Mouse (Mus musculus): ENCODE data around the gene Nck2. TPM values are rescaled to one million over a fixed set of nuclear protein-coding genes. Genes with fewer than 3 reads are reported as not detected.

Gene Nck2
- polyA plus RNA-seq, 1 experiment from 2014 or later = 24.6 TPM

DNA sequence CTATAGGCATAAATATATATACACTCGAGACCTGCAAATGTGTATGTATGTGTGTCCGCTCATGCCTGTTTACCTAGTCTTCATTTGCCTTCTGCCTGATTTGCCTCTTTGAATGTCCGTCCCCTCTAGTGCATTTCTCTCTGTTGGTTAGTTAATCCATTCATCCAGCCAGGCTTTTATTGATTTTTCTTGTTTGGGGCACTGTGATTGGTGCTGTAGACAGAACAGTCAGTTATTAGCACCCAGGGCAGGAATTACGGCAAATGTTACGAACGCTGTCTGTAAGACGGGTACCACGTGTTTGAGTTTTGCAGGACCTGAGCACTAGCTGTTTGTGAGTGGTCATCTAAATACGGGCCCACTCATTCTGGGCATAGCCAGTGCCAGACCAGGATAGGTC lies 40.8 kb downstream of the Nck2 start:
- H3K4me2 ChIP-seq = no peak overlapping the region
- no peaks in the 10 kb centered on the region for H3K36me3 ChIP-seq (ENCODE audit: control insufficient read depth, insufficient read depth, low read length)
- H3K9me3 ChIP-seq (replicated peaks; ENCODE audit: control insufficient read depth, low read length) = no peaks in the 10 kb centered on the region
- H3K4me3 ChIP-seq (ENCODE audit: low read depth, low read length) = no peak overlapping the region
- no peak overlapping the region for H3K27ac ChIP-seq (ENCODE audit: low read depth, low read length)
- peaks cover 11% of the 10 kb centered on the region; the same call in 1 of the 2 replicates for H3K4me1 ChIP-seq (ENCODE audit: control insufficient read depth, insufficient read depth, low read length)
- H3K9ac ChIP-seq (ENCODE audit: low read depth, low read length) = no peak overlapping the region
- no peaks in the 10 kb centered on the region for H3K27me3 ChIP-seq (ENCODE audit: control insufficient read depth, insufficient read depth, low read length)
- WGBS (ENCODE audit: insufficient replicate concordance) = 93% methylated on average over 9 of the region's 9 CpGs
- ATAC-seq (replicated peaks; ENCODE audit: insufficient number of reproducible peaks, low FRiP score, low TSS enrichment) = no peak

DNA sequence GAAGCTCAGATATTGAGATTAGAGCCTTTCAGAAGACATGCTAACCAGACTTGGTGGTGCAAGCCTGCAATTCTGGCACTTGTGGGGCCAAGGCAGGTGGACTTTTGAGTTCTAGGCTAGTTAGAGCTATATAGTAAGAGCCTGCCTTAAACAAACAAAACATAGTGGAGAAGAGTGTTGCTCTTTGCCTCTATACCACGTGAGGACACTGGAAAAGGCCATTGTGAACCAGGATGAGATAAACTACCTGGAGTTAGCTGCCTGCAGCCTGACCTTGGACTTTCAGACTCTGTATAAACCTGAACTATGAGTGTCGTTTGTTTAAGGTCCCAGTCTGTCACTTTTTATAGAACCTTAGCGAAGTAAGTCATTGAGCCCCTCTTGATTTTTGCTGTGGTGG lies 42.1 kb downstream of the Nck2 start:
- H3K4me1 ChIP-seq (ENCODE audit: control insufficient read depth, insufficient read depth, low read length) = peaks cover 11% of the 10 kb centered on the region; the same call in 1 of the 2 replicates
- no peaks in the 10 kb centered on the region for H3K36me3 ChIP-seq (ENCODE audit: control insufficient read depth, insufficient read depth, low read length)
- H3K27me3 ChIP-seq (ENCODE audit: control insufficient read depth, insufficient read depth, low read length) = no peaks in the 10 kb centered on the region
- ATAC-seq (replicated peaks; ENCODE audit: insufficient number of reproducible peaks, low FRiP score, low TSS enrichment) = no peak
- H3K9me3 ChIP-seq (replicated peaks; ENCODE audit: control insufficient read depth, low read length) = no peaks in the 10 kb centered on the region
- WGBS (ENCODE audit: insufficient replicate concordance) = 69% methylated on average over 3 of the region's 3 CpGs
- no peak overlapping the region for H3K4me3 ChIP-seq (ENCODE audit: low read depth, low read length)
- no peak overlapping the region for H3K4me2 ChIP-seq
- H3K9ac ChIP-seq (ENCODE audit: low read depth, low read length) = no peak overlapping the region
- no peak overlapping the region for H3K27ac ChIP-seq (ENCODE audit: low read depth, low read length)

GRCm38 (mm10) chr1:43486956-43487722 lies 42.8 kb downstream of the Nck2 start:
- no peaks in the 10 kb centered on the region for H3K36me3 ChIP-seq (ENCODE audit: control insufficient read depth, insufficient read depth, low read length)
- H3K27ac ChIP-seq (ENCODE audit: low read depth, low read length) = no peak overlapping the region
- no peaks in the 10 kb centered on the region for H3K9me3 ChIP-seq (replicated peaks; ENCODE audit: control insufficient read depth, low read length)
- no peak for ATAC-seq (replicated peaks; ENCODE audit: insufficient number of reproducible peaks, low FRiP score, low TSS enrichment)
- no peak overlapping the region for H3K9ac ChIP-seq (ENCODE audit: low read depth, low read length)
- H3K4me1 ChIP-seq (ENCODE audit: control insufficient read depth, insufficient read depth, low read length) = peaks cover 7% of the 10 kb centered on the region; the same call in 1 of the 2 replicates
- 75% methylated on average over 3 of the region's 3 CpGs for WGBS (ENCODE audit: insufficient replicate concordance)
- H3K4me2 ChIP-seq = no peak overlapping the region
- H3K27me3 ChIP-seq (ENCODE audit: control insufficient read depth, insufficient read depth, low read length) = no peaks in the 10 kb centered on the region
- H3K4me3 ChIP-seq (ENCODE audit: low read depth, low read length) = no peak overlapping the region

GRCm38 (mm10) chr1:43489311-43489710 lies 44.9 kb downstream of the Nck2 start:
- no peak overlapping the region for H3K4me3 ChIP-seq (ENCODE audit: low read depth, low read length)
- peaks cover 7% of the 10 kb centered on the region; the same call in 1 of the 2 replicates for H3K4me1 ChIP-seq (ENCODE audit: control insufficient read depth, insufficient read depth, low read length)
- no peaks in the 10 kb centered on the region for H3K27me3 ChIP-seq (ENCODE audit: control insufficient read depth, insufficient read depth, low read length)
- H3K4me2 ChIP-seq = no peak overlapping the region
- no peak overlapping the region for H3K9ac ChIP-seq (ENCODE audit: low read depth, low read length)
- no peak overlapping the region for H3K27ac ChIP-seq (ENCODE audit: low read depth, low read length)
- H3K9me3 ChIP-seq (replicated peaks; ENCODE audit: control insufficient read depth, low read length) = no peaks in the 10 kb centered on the region
- no peak for ATAC-seq (replicated peaks; ENCODE audit: insufficient number of reproducible peaks, low FRiP score, low TSS enrichment)
- no peaks in the 10 kb centered on the region for H3K36me3 ChIP-seq (ENCODE audit: control insufficient read depth, insufficient read depth, low read length)

DNA sequence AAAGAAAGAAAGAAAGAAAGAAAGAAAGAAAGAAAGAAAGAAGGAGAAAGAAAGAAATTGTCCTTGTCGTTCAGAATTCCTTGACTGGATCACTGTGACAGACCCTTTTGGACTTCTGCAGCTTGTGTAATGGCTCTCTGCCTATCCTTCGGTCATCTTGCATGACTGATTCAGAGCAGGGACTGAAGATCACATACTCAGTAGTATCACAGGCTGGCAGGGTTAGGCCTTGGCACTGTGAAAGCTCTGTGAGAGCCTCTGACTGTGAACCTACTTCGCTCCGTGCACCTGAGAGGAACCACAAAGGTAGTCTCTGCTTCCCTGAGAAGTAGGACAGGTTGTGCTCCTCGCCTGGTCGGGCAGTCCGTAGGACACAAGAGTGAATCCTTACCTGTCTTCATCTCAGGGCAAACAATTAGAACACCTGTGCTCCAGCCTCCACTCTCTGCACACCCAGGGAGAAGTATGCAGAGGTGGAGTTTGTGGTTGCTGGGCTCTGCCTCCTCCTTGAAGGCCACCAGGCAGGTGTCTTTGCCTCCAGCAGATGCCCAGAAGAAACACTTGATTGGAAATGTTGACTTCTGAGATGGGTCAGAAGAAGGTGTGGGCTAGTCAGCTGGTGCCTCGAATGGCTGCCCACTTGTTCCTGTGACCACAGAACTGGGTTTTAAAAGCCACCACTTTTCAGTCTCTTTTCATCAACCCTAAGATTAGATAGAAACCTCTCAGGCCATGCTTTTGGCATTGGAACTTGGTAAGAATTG lies 47.3 kb downstream of the Nck2 start:
- WGBS (ENCODE audit: insufficient replicate concordance) = 89% methylated on average over 8 of the region's 8 CpGs
- H3K9me3 ChIP-seq (replicated peaks; ENCODE audit: control insufficient read depth, low read length) = no peaks in the 10 kb centered on the region
- no peaks in the 10 kb centered on the region for H3K27me3 ChIP-seq (ENCODE audit: control insufficient read depth, insufficient read depth, low read length)
- peaks cover 6% of the 10 kb centered on the region; the same call in 1 of the 2 replicates for H3K4me1 ChIP-seq (ENCODE audit: control insufficient read depth, insufficient read depth, low read length)
- no peak overlapping the region for H3K4me2 ChIP-seq
- H3K4me3 ChIP-seq (ENCODE audit: low read depth, low read length) = no peak overlapping the region
- no peak overlapping the region for H3K27ac ChIP-seq (ENCODE audit: low read depth, low read length)
- no peak overlapping the region for H3K9ac ChIP-seq (ENCODE audit: low read depth, low read length)
- no peak for ATAC-seq (replicated peaks; ENCODE audit: insufficient number of reproducible peaks, low FRiP score, low TSS enrichment)
- no peaks in the 10 kb centered on the region for H3K36me3 ChIP-seq (ENCODE audit: control insufficient read depth, insufficient read depth, low read length)

- Histone ChIP-seq H3K27me3 (ENCODE audit: control insufficient read depth, insufficient read depth, low read length) (no peaks in the 10 kb centered on the region), H3K9me3 (replicated peaks; ENCODE audit: control insufficient read depth, low read length) (no peaks in the 10 kb centered on the region), H3K27ac (ENCODE audit: low read depth, low read length) (no peak overlapping the region), H3K4me1 (ENCODE audit: control insufficient read depth, insufficient read depth, low read length) (peaks cover 5% of the 10 kb centered on the region; the same call in 1 of the 2 replicates), H3K4me2 (no peak overlapping the region), H3K36me3 (ENCODE audit: control insufficient read depth, insufficient read depth, low read length) (no peaks in the 10 kb centered on the region), H3K9ac (ENCODE audit: low read depth, low read length) (no peak overlapping the region), H3K4me3 (ENCODE audit: low read depth, low read length) (no peak overlapping the region)
- 91% methylated on average over 3 of the region's 3 CpGs for WGBS (ENCODE audit: insufficient replicate concordance)
- no peak for ATAC-seq (replicated peaks; ENCODE audit: insufficient number of reproducible peaks, low FRiP score, low TSS enrichment)
These were observed 48.5 kb downstream of the Nck2 start for GRCm38 (mm10) chr1:43492803-43493437.

GRCm38 (mm10) chr1:43496051-43496450 lies 51.7 kb downstream of the Nck2 start:
- no peak for ATAC-seq (replicated peaks; ENCODE audit: insufficient number of reproducible peaks, low FRiP score, low TSS enrichment)
- H3K27ac ChIP-seq (ENCODE audit: low read depth, low read length) = no peak overlapping the region
- 53% methylated on average over 4 of the region's 4 CpGs for WGBS (ENCODE audit: insufficient replicate concordance)
- H3K36me3 ChIP-seq (ENCODE audit: control insufficient read depth, insufficient read depth, low read length) = no peaks in the 10 kb centered on the region
- no peaks in the 10 kb centered on the region for H3K9me3 ChIP-seq (replicated peaks; ENCODE audit: control insufficient read depth, low read length)
- no peaks in the 10 kb centered on the region for H3K27me3 ChIP-seq (ENCODE audit: control insufficient read depth, insufficient read depth, low read length)
- no peak overlapping the region for H3K9ac ChIP-seq (ENCODE audit: low read depth, low read length)
- peaks cover 8% of the 10 kb centered on the region; the same call in 1 of the 2 replicates for H3K4me1 ChIP-seq (ENCODE audit: control insufficient read depth, insufficient read depth, low read length)
- no peak overlapping the region for H3K4me3 ChIP-seq (ENCODE audit: low read depth, low read length)
- H3K4me2 ChIP-seq = no peak overlapping the region

- H3K4me2 ChIP-seq = no peak overlapping the region
- no peaks in the 10 kb centered on the region for H3K36me3 ChIP-seq (ENCODE audit: control insufficient read depth, insufficient read depth, low read length)
- H3K4me1 ChIP-seq (ENCODE audit: control insufficient read depth, insufficient read depth, low read length) = peaks cover 8% of the 10 kb centered on the region; the same call in 1 of the 2 replicates
- WGBS (ENCODE audit: insufficient replicate concordance) = 82% methylated on average over 3 of the region's 3 CpGs
- no peak overlapping the region for H3K4me3 ChIP-seq (ENCODE audit: low read depth, low read length)
- no peaks in the 10 kb centered on the region for H3K27me3 ChIP-seq (ENCODE audit: control insufficient read depth, insufficient read depth, low read length)
- H3K27ac ChIP-seq (ENCODE audit: low read depth, low read length) = no peak overlapping the region
- no peaks in the 10 kb centered on the region for H3K9me3 ChIP-seq (replicated peaks; ENCODE audit: control insufficient read depth, low read length)
- H3K9ac ChIP-seq (ENCODE audit: low read depth, low read length) = no peak overlapping the region
- no peak for ATAC-seq (replicated peaks; ENCODE audit: insufficient number of reproducible peaks, low FRiP score, low TSS enrichment)
These were observed 52.6 kb downstream of the Nck2 start for GRCm38 (mm10) chr1:43496993-43497392.
